8 mouse cellular contexts compared by ENCODE assay signal in genomic region chr4:36950021-36950751, GRCm38 (mm10). TPM values are rescaled to one million over a fixed set of nuclear protein-coding genes. Genes with fewer than 3 reads are reported as not detected.
DNase-seq lines count a peak whose midpoint lies in the region; ATAC-seq and TF ChIP-seq lines count a peak whose summit lies in the region.

No protein-coding gene starts in this region.

- peaks cover 4% of the 10 kb centered on the region; the same call in 1 of the 2 replicates for H3K4me1 ChIP-seq in lung, embryonic 16.5 days (replicated peaks; ENCODE audit: control insufficient read depth, insufficient read depth, low read length)
- no peaks in the 10 kb centered on the region for H3K4me1 ChIP-seq in lung, adult 2 months (ENCODE audit: control insufficient read depth, insufficient read depth, low read length)
- H3K4me1 ChIP-seq in kidney, embryonic 15.5 days, result peaks cover 32% of the 10 kb centered on the region
- H3K4me1 ChIP-seq in olfactory bulb, adult 2 months (ENCODE audit: control insufficient read depth, insufficient read depth, low read length), result peaks cover 17% of the 10 kb centered on the region

- no peak for TF ChIP-seq CTCF in lung, adult 2 months (IDR thresholded peaks at IDR 0.05; ENCODE audit: insufficient read depth, low read length)
- peak; percentile 72 for TF ChIP-seq CTCF in olfactory bulb, adult 2 months (IDR thresholded peaks at IDR 0.05; ENCODE audit: insufficient read depth, low read depth, low read length)

- H3K4me3 ChIP-seq in lung, embryonic 16.5 days (ENCODE audit: low read length), result peak overlapping the region; percentile 51
- H3K4me3 ChIP-seq in lung, adult 2 months (replicated peaks; ENCODE audit: extremely low read depth, low read depth, low read length), result no peak overlapping the region
- peak overlapping the region; percentile 55 for H3K4me3 ChIP-seq in kidney, embryonic 15.5 days (replicated peaks)
- H3K4me3 ChIP-seq in olfactory bulb, adult 2 months (ENCODE audit: insufficient read depth, low read depth, low read length), result peak overlapping the region; percentile 50

- H3K27ac ChIP-seq in lung, embryonic 16.5 days (ENCODE audit: low read length), result no peak overlapping the region
- H3K27ac ChIP-seq in kidney, embryonic 15.5 days, result no peak overlapping the region
- H3K27ac ChIP-seq in olfactory bulb, adult 2 months (ENCODE audit: insufficient read depth, low read depth, low read length), result no peak overlapping the region

- no peak for TF ChIP-seq POLR2A in lung, adult 2 months (IDR thresholded peaks at IDR 0.05; ENCODE audit: borderline replicate concordance, extremely low read depth, low read depth, low read length)
- TF ChIP-seq POLR2A in olfactory bulb, adult 2 months (IDR thresholded peaks at IDR 0.05; ENCODE audit: insufficient read depth, low read depth, low read length), result no peak

- H3K9ac ChIP-seq in lung, embryonic 16.5 days (ENCODE audit: low read length), result no peak overlapping the region
- no peak overlapping the region for H3K9ac ChIP-seq in kidney, embryonic 15.5 days

- peak; percentile 88 for ATAC-seq in lung, embryonic 16.5 days (ENCODE audit: low read depth)
- peak; percentile 95 for ATAC-seq in kidney, embryonic 15.5 days (replicated peaks; ENCODE audit: low FRiP score)

- no peaks in the 10 kb centered on the region for H3K36me3 ChIP-seq in lung, embryonic 16.5 days (ENCODE audit: control insufficient read depth, insufficient read depth, low read length)
- no peaks in the 10 kb centered on the region for H3K36me3 ChIP-seq in kidney, embryonic 15.5 days

- WGBS in lung, embryonic 16.5 days, result under 1% methylated on average over 37 of the region's 43 CpGs
- 1% methylated on average over 43 of the region's 43 CpGs for WGBS in lung, adult 2 months
- under 1% methylated on average over 43 of the region's 43 CpGs for WGBS in kidney, embryonic 15.5 days
- WGBS in olfactory bulb, adult 2 months, result 3% methylated on average over 43 of the region's 43 CpGs

- no peaks in the 10 kb centered on the region for H3K9me3 ChIP-seq in lung, embryonic 16.5 days (ENCODE audit: control insufficient read depth, low read length)
- H3K9me3 ChIP-seq in kidney, embryonic 15.5 days (replicated peaks), result no peaks in the 10 kb centered on the region

- peak overlapping the region; percentile 61 for H3K4me2 ChIP-seq in lung, embryonic 16.5 days (ENCODE audit: low read depth, low read length)
- peak overlapping the region; percentile 98 for H3K4me2 ChIP-seq in kidney, embryonic 15.5 days

- H3K27me3 ChIP-seq in lung, embryonic 16.5 days (ENCODE audit: control insufficient read depth, insufficient read depth, low read depth, low read length), result peaks cover 42% of the 10 kb centered on the region
- H3K27me3 ChIP-seq in kidney, embryonic 15.5 days, result peaks cover 67% of the 10 kb centered on the region

- DNase-seq in lung, adult 2 months, result no peak
- peak; percentile 28 to 61 for DNase-seq in cerebellum, postnatal 25 days
- peak; percentile 51 to 80 for DNase-seq in frontal cortex, postnatal 10 days (ENCODE audit: low spot score in 2 of 2)
- peak; percentile 55 for DNase-seq in liver
- no peak for DNase-seq in spleen, postnatal 14 days (ENCODE audit: low spot score in 2 of 2)

RNA-seq across cellular contexts. Expression of gene Lingo2, which starts 1.4 kb away (rescaled TPM):
- polyA plus RNA-seq in lung, embryonic 16.5 days (2015; fragmentation: Nextera tagmentation; extraction: Ambion mirVana), result 0.34 and 0.44 TPM in 2 replicates
- not detected in 2 replicates for polyA plus RNA-seq in lung, adult 2 months (2012; rRNA removed)
- 0.26 and 0.47 TPM in 2 replicates for polyA plus RNA-seq in kidney, embryonic 15.5 days (2015; fragmentation: Nextera tagmentation; extraction: Ambion mirVana)
- not detected in 2 replicates for polyA plus RNA-seq in olfactory bulb, adult 2 months (2012; ENCODE audit: insufficient read depth, insufficient read length, low replicate concordance, missing spikeins)

Comparison
In these comparisons a context has a peak if more than half of its experiments do, and no peak if none do; other contexts are left out.
1. DNase-seq: peak in cerebellum, postnatal 25 days (2 of 2), frontal cortex, postnatal 10 days (2 of 2) and liver (single experiment); none in lung, adult 2 months (single experiment) and spleen, postnatal 14 days (0 of 2).